Mouse (Mus musculus) midbrain, embryonic 16.5 days (tissue): ENCODE measurements around the gene Zfp30. TPM values are rescaled to one million over a fixed set of nuclear protein-coding genes. Genes with fewer than 3 reads are reported as not detected.

Experiments used
- microRNA counts: library from miRNA; unstranded; fragments of <30 nt; microRNA quantifications from one replicate; lab custom pipeline; 2016
- microRNA-seq: library from miRNA; unstranded; fragments of <30 nt; microRNA quantifications from one replicate; pipeline ENCODE4, GENCODE M21; 2017
- polyA plus RNA-seq: library from polyadenylated mRNA; unstranded; fragments of >200 nt; fragmentation: Nextera tagmentation; extraction: Ambion mirVana; gene quantifications from 2 replicates; pipeline ENCODE4 v1.2.1, GENCODE M21; 2015

Gene Zfp30
- polyA plus RNA-seq, 1 experiment from 2014 or later = 14.8 TPM

MicroRNAs encoded within 50 kb of the gene (microRNA counts, 519-probe panel; counts per million panel counts)
- microRNA mmu-miR-1964 (lab: Ali Mortazavi, UCI) = 2,113 counts per million, percentile 57 among the panel's probes with 10 or more counts

Small RNAs within 50 kb of the gene (microRNA-seq; reads per million reads assigned to microRNA genes)
- 2.6 reads per million, percentile 12 among the genes with 10 or more reads in this experiment for gene Mir1964

Other genes starting within 250 kb of the Zfp30 start
- gene Catsperg2, start 57.0 kb upstream of the Zfp30 start, polyA plus RNA-seq = 1.0 and 1.1 TPM in 2 replicates
- gene Zfp84, start 15.4 kb upstream of the Zfp30 start, polyA plus RNA-seq = 15.4 and 17.6 TPM in 2 replicates
- 32.2 and 32.3 TPM in 2 replicates for gene Zfp790, start 32.1 kb downstream of the Zfp30 start, polyA plus RNA-seq
- gene Zfp940, start 69.7 kb downstream of the Zfp30 start, polyA plus RNA-seq = 17.4 and 17.9 TPM in 2 replicates
- gene Zfp420, start 76.0 kb downstream of the Zfp30 start, polyA plus RNA-seq = 23.7 and 26.7 TPM in 2 replicates
- 14.0 and 14.7 TPM in 2 replicates for gene Zfp27, start 122.6 kb downstream of the Zfp30 start, polyA plus RNA-seq
- gene Zfp383, start 124.2 kb downstream of the Zfp30 start, polyA plus RNA-seq = 7.4 and 7.7 TPM in 2 replicates
- gene Zfp74, start 170.1 kb downstream of the Zfp30 start, polyA plus RNA-seq = 24.4 and 26.7 TPM in 2 replicates
- gene Zfp568, start 200.0 kb downstream of the Zfp30 start, polyA plus RNA-seq = 3.4 and 4.3 TPM in 2 replicates